Mouse (Mus musculus) G1E (cell line): ENCODE results near the gene Flna. TPM values are rescaled to one million over a fixed set of nuclear protein-coding genes. Genes with fewer than 3 reads are reported as not detected.
"Not testable (repeated sequence)": the region's sequence is repeated elsewhere in the genome, so short reads cannot be mapped to it uniquely, and the experiment has no call there.

Experiments
- ATAC-seq: 2 replicates; pipeline ENCODE4 v1.8.0; 2016; ENCODE audit warnings: mild to moderate bottlenecking; ENCODE audit not compliant: insufficient number of reproducible peaks, poor library complexity, low FRiP score, severe bottlenecking; ENCODE audit errors: extremely low read depth
- DNase-seq: peaks from one replicate; pipeline ENCODE4 v3.0.0; 2012; ENCODE audit warnings: low spot score
- H3K27me3 ChIP-seq: 2 replicates; pipeline ENCODE4 v1.6.1; 2012; ENCODE audit warnings: mild to moderate bottlenecking, low read length, inconsistent platforms; ENCODE audit not compliant: insufficient read depth
- H3K36me3 ChIP-seq: replicated peaks from 2 replicates; pipeline ENCODE3; 2012; ENCODE audit warnings: mild to moderate bottlenecking, inconsistent platforms
- H3K4me1 ChIP-seq: 2 replicates; pipeline ENCODE4 v1.6.1; 2012; ENCODE audit warnings: low read depth, low read length, inconsistent platforms, mixed read lengths; ENCODE audit not compliant: insufficient read depth
- H3K4me3 ChIP-seq: 2 replicates; pipeline ENCODE4 v1.5.1; 2012; ENCODE audit warnings: low read depth, mild to moderate bottlenecking, inconsistent platforms, low read length, moderate library complexity, mixed read lengths
- H3K9me3 ChIP-seq: replicated peaks from 2 replicates; pipeline ENCODE4 v1.6.1; 2012; ENCODE audit warnings: inconsistent platforms
- CTCF ChIP-seq: IDR thresholded peaks from 2 replicates; pipeline ENCODE4 v1.5.1; 2012; ENCODE audit warnings: low read depth, low read length, inconsistent platforms, mixed read lengths
- GATA1 ChIP-seq: IDR thresholded peaks from 2 replicates; pipeline ENCODE4 v1.6.1; 2012; ENCODE audit warnings: borderline replicate concordance, low read length, inconsistent platforms, mixed read lengths
- GATA2 ChIP-seq: IDR thresholded peaks from 2 replicates; pipeline ENCODE4 v1.6.1; 2012; ENCODE audit warnings: low read depth, low read length, inconsistent platforms, borderline replicate concordance
- POLR2AphosphoS5 ChIP-seq: IDR thresholded peaks from 2 replicates; pipeline ENCODE4 v1.6.1; 2012; ENCODE audit warnings: low read depth, low read length, inconsistent platforms; ENCODE audit not compliant: insufficient replicate concordance
- TAL1 ChIP-seq: conservative IDR thresholded peaks from 2 replicates; pipeline ENCODE4 v1.6.1; 2012; ENCODE audit warnings: low read depth, low read length, inconsistent platforms, mixed read lengths
- polyA plus RNA-seq: library from polyadenylated mRNA; stranded (reverse); fragments of >175 nt; gene quantifications from 2 replicates; pipeline ENCODE4 v1.2.3, GENCODE M21; 2012
- total RNA-seq, 2 experiments: library from RNA; stranded (forward) in 1 of 2; stranded (reverse) in 1 of 2; fragments of 200-1000 nt in 1 of 2; fragments of >200 nt in 1 of 2; fragmentation: Nextera tagmentation in 1 of 2; gene quantifications; 2 replicates each; pipeline ENCODE4 v1.2.3; 2014 to 2017

Flna gene
- total and polyA plus RNA-seq, 3 experiments, result 47.1 to 172 (median 91.2) TPM

GRCm38 (mm10) chrX:74240332-74240731 is 9.3 kb downstream of the Flna start:
- Histone ChIP-seq H3K4me1 (peaks cover 51% of the 10 kb centered on the region), H3K27me3 (no peaks in the 10 kb centered on the region), H3K4me3 (no peak overlapping the region), H3K36me3 (peaks cover 75% of the 10 kb centered on the region), H3K9me3 (no peaks in the 10 kb centered on the region)
- no peak for ATAC-seq
- no peak for DNase-seq
- TF ChIP-seq GATA2, result no peak
- no peak for TF ChIP-seq POLR2AphosphoS5
- TF ChIP-seq CTCF, result no peak
- TF ChIP-seq GATA1, result no peak
- no peak for TF ChIP-seq TAL1

GRCm38 (mm10) chrX:74233196-74233595 is 16.4 kb downstream of the Flna start:
- no peaks in the 10 kb centered on the region for H3K27me3 ChIP-seq
- TF ChIP-seq TAL1 (no peak), GATA2 (no peak)
- DNase-seq, result no peak
- H3K4me1 ChIP-seq, result peaks cover 5% of the 10 kb centered on the region; the same call in 1 of the 2 replicates
- no peak overlapping the region for H3K4me3 ChIP-seq
- no peak for ATAC-seq
- peaks cover 97% of the 10 kb centered on the region for H3K36me3 ChIP-seq
- no peaks in the 10 kb centered on the region for H3K9me3 ChIP-seq

GRCm38 (mm10) chrX:74230038-74230437 is 19.6 kb downstream of the Flna start:
- peaks cover 100% of the 10 kb centered on the region for H3K36me3 ChIP-seq
- no peak overlapping the region for H3K4me3 ChIP-seq
- ATAC-seq, result no peak
- no peaks in the 10 kb centered on the region for H3K9me3 ChIP-seq
- no peak for DNase-seq
- no peaks in the 10 kb centered on the region for H3K27me3 ChIP-seq
- TF ChIP-seq CTCF (no peak), GATA2 (no peak), GATA1 (no peak), TAL1 (no peak)
- peaks cover 5% of the 10 kb centered on the region; the same call in 1 of the 2 replicates for H3K4me1 ChIP-seq

- H3K4me1 ChIP-seq, H3K4me3 ChIP-seq, DNase-seq, H3K27me3 ChIP-seq, H3K9me3 ChIP-seq, ATAC-seq: not testable (repeated sequence)
- peaks cover 31% of the 10 kb centered on the region for H3K36me3 ChIP-seq
Measured at GRCm38 (mm10) chrX:74220099-74220498, 29.5 kb downstream of the Flna start.

GRCm38 (mm10) chrX:74219449-74219848 is 30.2 kb downstream of the Flna start:
- DNase-seq (no peak), ATAC-seq (no peak)
- Histone ChIP-seq H3K27me3 (no peaks in the 10 kb centered on the region), H3K4me1 (no peaks in the 10 kb centered on the region), H3K36me3 (peaks cover 24% of the 10 kb centered on the region), H3K4me3 (no peak overlapping the region), H3K9me3 (no peaks in the 10 kb centered on the region)
- TF ChIP-seq GATA2 (no peak), POLR2AphosphoS5 (no peak), GATA1 (no peak), CTCF (no peak), TAL1 (no peak)

- peaks cover 16% of the 10 kb centered on the region for H3K36me3 ChIP-seq
- H3K4me1 ChIP-seq, result no peaks in the 10 kb centered on the region
- no peak overlapping the region for H3K4me3 ChIP-seq
- TF ChIP-seq GATA1 (no peak), GATA2 (no peak), TAL1 (no peak), CTCF (no peak), POLR2AphosphoS5 (no peak)
- 0 out of 2 replicates have a peak, but pooled peaks cover 4% of the 10 kb centered on the region for H3K27me3 ChIP-seq
- ATAC-seq (no peak), DNase-seq (no peak)
- no peaks in the 10 kb centered on the region for H3K9me3 ChIP-seq
Measured at GRCm38 (mm10) chrX:74218496-74218895, 31.1 kb downstream of the Flna start.

- H3K4me1 ChIP-seq, result no peaks in the 10 kb centered on the region
- TF ChIP-seq POLR2AphosphoS5 (no peak), TAL1 (no peak), CTCF (no peak), GATA2 (no peak), GATA1 (no peak)
- no peak overlapping the region for H3K4me3 ChIP-seq
- DNase-seq, result no peak
- ATAC-seq, result no peak
- H3K27me3 ChIP-seq, result no peaks in the 10 kb centered on the region
- no peaks in the 10 kb centered on the region for H3K9me3 ChIP-seq
- H3K36me3 ChIP-seq, result no peaks in the 10 kb centered on the region
Measured at GRCm38 (mm10) chrX:74203556-74203955, 46.1 kb downstream of the Flna start.
